In genomic region chr5:72664126-72664525, GRCm38 (mm10) we compare ENCODE assay signal across 36 mouse cellular contexts. TPM values are rescaled to one million over a fixed set of nuclear protein-coding genes. Genes with fewer than 3 reads are reported as not detected.
"Had no signal": no experiment of that assay in that cellular context is flagged by ENCODE, and none has a peak within 500 bp of the region (broad histone marks: within the 10 kb centered on the region; RNA-seq: fewer than 3 reads in every experiment).

No protein-coding gene starts in this region.

- H3K9ac ChIP-seq: heart, embryonic 12.5 days; hindbrain, embryonic 13.5 days; kidney, embryonic 15.5 days; limb, embryonic 12.5 days; liver, embryonic 14.5 days had no signal

- H3K27me3 ChIP-seq: heart, embryonic 12.5 days; hindbrain, embryonic 13.5 days; kidney, embryonic 15.5 days; limb, embryonic 12.5 days had no signal

- ATAC-seq: hindbrain, postnatal 0 days had no signal

- H3K4me3 ChIP-seq: heart, embryonic 10.5 days; heart, embryonic 12.5 days; hindbrain, embryonic 13.5 days; kidney, embryonic 15.5 days; layer of hippocampus, adult 2 months; left cerebral cortex, adult 2 months; limb, embryonic 10.5 days; limb, embryonic 12.5 days had no signal

- H3K9me3 ChIP-seq: heart, embryonic 10.5 days; heart, embryonic 12.5 days; hindbrain, embryonic 13.5 days; kidney, embryonic 15.5 days; limb, embryonic 10.5 days; limb, embryonic 12.5 days had no signal

- H3K4me1 ChIP-seq: kidney, embryonic 15.5 days; limb, embryonic 10.5 days; limb, embryonic 12.5 days had no signal

- H3K27ac ChIP-seq: heart, embryonic 10.5 days; hindbrain, embryonic 13.5 days; hindbrain, postnatal 0 days; kidney, embryonic 15.5 days; kidney, postnatal 0 days; layer of hippocampus, adult 2 months; left cerebral cortex, adult 2 months; limb, embryonic 10.5 days; limb, embryonic 12.5 days; liver, embryonic 14.5 days had no signal

- DNase-seq: gastrocnemius, postnatal 14 days; gastrocnemius, postnatal 36 days; heart, adult 18-20 months; heart, postnatal 10 days; heart, postnatal 36 days; kidney, adult 11 months; kidney, postnatal 14 days; kidney, postnatal 36 days; lung, adult 2 months had no signal

- H3K36me3 ChIP-seq: heart, embryonic 10.5 days; heart, embryonic 12.5 days; hindbrain, embryonic 13.5 days; kidney, embryonic 15.5 days; limb, embryonic 10.5 days; limb, embryonic 12.5 days had no signal

- H3K4me2 ChIP-seq: heart, embryonic 12.5 days; hindbrain, embryonic 13.5 days; kidney, embryonic 15.5 days; limb, embryonic 12.5 days had no signal

RNA-seq across cellular contexts. Expression of gene Nipal1, which starts 16.5 kb away (rescaled TPM):
- total RNA-seq: gastrocnemius, postnatal 36 days; heart, adult 18-20 months; heart, adult 8-10 months; heart, postnatal 10 days; heart, postnatal 36 days; layer of hippocampus, adult 2 months; layer of hippocampus, postnatal 10 days; layer of hippocampus, postnatal 25 days; left cerebral cortex, adult 2 months; left cerebral cortex, postnatal 14 days; left cerebral cortex, postnatal 36 days had no signal
- polyA plus RNA-seq: heart, embryonic 12.5 days; heart, embryonic 14.5 days had no signal

RNA-seq across cellular contexts. Expression of gene Cnga1, which starts 20.1 kb away (rescaled TPM):
- total RNA-seq: gastrocnemius, adult 18-20 months; gastrocnemius, adult 8-10 months; gastrocnemius, postnatal 14 days; gastrocnemius, postnatal 36 days; heart, adult 8-10 months; heart, postnatal 10 days; heart, postnatal 36 days; hindbrain, postnatal 0 days; layer of hippocampus, adult 2 months; layer of hippocampus, postnatal 10 days; layer of hippocampus, postnatal 25 days; left cerebral cortex, adult 2 months; left cerebral cortex, postnatal 14 days; left cerebral cortex, postnatal 36 days; liver, adult 2 months had no signal
- polyA plus RNA-seq: gonadal fat pad, adult 2 months; heart, embryonic 10.5 days; heart, embryonic 12.5 days; heart, embryonic 14.5 days; heart, embryonic 16.5 days; hindbrain, embryonic 11.5 days; hindbrain, embryonic 13.5 days; hindbrain, postnatal 0 days; intestine, embryonic 14.5 days; intestine, embryonic 16.5 days; kidney, adult 2 months; kidney, embryonic 15.5 days; large intestine, adult 2 months; limb, embryonic 10.5 days; limb, embryonic 12.5 days; liver, adult 2 months; liver, embryonic 14.5 days had no signal
